Mouse (Mus musculus) kidney, embryonic 14.5 days (tissue): ENCODE measurements around the gene Rufy3. TPM values are rescaled to one million over a fixed set of nuclear protein-coding genes. Genes with fewer than 3 reads are reported as not detected.

ENCODE experiments used
- ATAC-seq: fragments of 200-750 bp; cut with Nextera tagmentation; 2 replicates; pipeline ENCODE4 v1.8.0; 2017; ENCODE audit warnings: moderate number of reproducible peaks, mild to moderate bottlenecking, moderate TSS enrichment, moderate library complexity; ENCODE audit not compliant: low FRiP score, low TSS enrichment
- H3K27ac ChIP-seq: fragments of 300-500 bp; sonication (generic); 2 replicates; pipeline ENCODE4 v1.5.1; 2014; ENCODE audit warnings: low read depth, mild to moderate bottlenecking, low read length, moderate library complexity, mixed read lengths
- H3K27me3 ChIP-seq: fragments of 300-500 bp; sonication (generic); 2 replicates; pipeline ENCODE4 v1.6.1; 2014; ENCODE audit warnings: mild to moderate bottlenecking, low read length; ENCODE audit not compliant: control insufficient read depth, insufficient read depth
- H3K36me3 ChIP-seq: fragments of 300-500 bp; sonication (generic); 2 replicates; pipeline ENCODE4 v1.6.1; 2014; ENCODE audit warnings: low read length, mixed read lengths; ENCODE audit not compliant: control insufficient read depth, insufficient read depth
- H3K4me1 ChIP-seq: fragments of 300-500 bp; sonication (generic); 2 replicates; pipeline ENCODE4 v1.6.1; 2014; ENCODE audit warnings: low read length, mixed read lengths; ENCODE audit not compliant: control insufficient read depth, insufficient read depth
- H3K4me2 ChIP-seq: fragments of 300-500 bp; sonication (generic); replicated peaks from 2 replicates; pipeline ENCODE4 v1.6.1; 2014; ENCODE audit warnings: low read depth, mild to moderate bottlenecking, low read length
- H3K4me3 ChIP-seq: fragments of 300-500 bp; sonication (generic); 2 replicates; pipeline ENCODE4 v1.5.1; 2014; ENCODE audit warnings: mild to moderate bottlenecking, low read length
- H3K9ac ChIP-seq: fragments of 300-500 bp; sonication (generic); 2 replicates; pipeline ENCODE4 v1.6.1; 2014; ENCODE audit warnings: low read depth, mild to moderate bottlenecking, low read length, moderate library complexity
- H3K9me3 ChIP-seq: fragments of 300-500 bp; sonication (generic); 2 replicates; pipeline ENCODE4 v1.6.1; 2016; ENCODE audit warnings: low read length; ENCODE audit not compliant: control insufficient read depth
- WGBS: fragments of 180-500 bp; shearing (Covaris S2); extraction: QIAGEN DNeasy Blood & Tissue Kit; methylation state at CpG from one replicate; pipeline ENCODE4 v1.1.7; 2014; 5-methylcytosine and 5-hydroxymethylcytosine counted together
- polyA plus RNA-seq: library from polyadenylated mRNA; unstranded; fragments of >200 nt; fragmentation: Nextera tagmentation; extraction: Ambion mirVana; gene quantifications from 2 replicates; pipeline ENCODE4 v1.2.1, GENCODE M21; 2014

The Rufy3 gene
- polyA plus RNA-seq, 1 experiment from 2014 or later: 17.7 TPM

GRCm38 (mm10) chr5:88553271-88554085 is 11.4 kb upstream of the Rufy3 start:
- no peaks in the 10 kb centered on the region for H3K36me3 ChIP-seq

GRCm38 (mm10) chr5:88554086-88554886 is 10.6 kb upstream of the Rufy3 start, which contains the start of gene Utp3:
Gene Utp3, plus strand, starts transcription at chr5:88554462.
- Histone ChIP-seq H3K27me3 (no peaks in the 10 kb centered on the region), H3K9me3 (no peaks in the 10 kb centered on the region), H3K4me1 (peaks cover 11% of the 10 kb centered on the region; the same call in 1 of the 2 replicates), H3K4me3 (peak within 1 kb of the TSS; percentile 90), H3K36me3 (no peaks in the 10 kb centered on the region), H3K27ac (peak within 1 kb of the TSS; percentile 94), H3K4me2 (peak within 1 kb of the TSS; percentile 83), H3K9ac (peak within 1 kb of the TSS; percentile 92)
- WGBS: under 1% methylated on average over 72 of the region's 76 CpGs
- peak; percentile 96 for ATAC-seq

More at GRCm38 (mm10) chr5:88553271-88554085, 11.4 kb upstream of the Rufy3 start:
- WGBS: 7% methylated on average over 29 of the region's 29 CpGs
- peak overlapping the region; percentile 90 for H3K4me3 ChIP-seq
- H3K4me2 ChIP-seq: peak overlapping the region; percentile 66
- H3K27ac ChIP-seq: peak overlapping the region; percentile 94
- ATAC-seq: peak; percentile 74
- peaks cover 11% of the 10 kb centered on the region; the same call in 1 of the 2 replicates for H3K4me1 ChIP-seq
- H3K9ac ChIP-seq: peak overlapping the region; percentile 64
- no peaks in the 10 kb centered on the region for H3K27me3 ChIP-seq
- H3K9me3 ChIP-seq: no peaks in the 10 kb centered on the region

- H3K36me3 ChIP-seq: no peaks in the 10 kb centered on the region
- no peak overlapping the region for H3K4me3 ChIP-seq
- H3K9me3 ChIP-seq: no peaks in the 10 kb centered on the region
- no peaks in the 10 kb centered on the region for H3K27me3 ChIP-seq
- no peak overlapping the region for H3K4me2 ChIP-seq
- no peak overlapping the region for H3K9ac ChIP-seq
- H3K27ac ChIP-seq: no peak overlapping the region
- no peak for ATAC-seq
- H3K4me1 ChIP-seq: peaks cover 11% of the 10 kb centered on the region; the same call in 1 of the 2 replicates
- WGBS: 50% methylated on average over 1 of the region's 1 CpGs
These were observed 5.8 kb upstream of the Rufy3 start for GRCm38 (mm10) chr5:88558991-88559390.

GRCm38 (mm10) chr5:88561080-88561814 is 3.6 kb upstream of the Rufy3 start:
- Histone ChIP-seq H3K4me2 (no peak overlapping the region), H3K27me3 (no peaks in the 10 kb centered on the region), H3K4me3 (no peak overlapping the region), H3K9me3 (no peaks in the 10 kb centered on the region), H3K27ac (no peak overlapping the region), H3K36me3 (no peaks in the 10 kb centered on the region), H3K4me1 (peaks cover 1% of the 10 kb centered on the region; the same call in 1 of the 2 replicates), H3K9ac (no peak overlapping the region)
- no peak for ATAC-seq
- 86% methylated on average over 9 of the region's 9 CpGs for WGBS

GRCm38 (mm10) chr5:88562863-88563780 is 1.7 kb upstream of the Rufy3 start:
- 77% methylated on average over 8 of the region's 8 CpGs for WGBS
- H3K9me3 ChIP-seq: no peaks in the 10 kb centered on the region
- no peaks in the 10 kb centered on the region for H3K27me3 ChIP-seq
- no peak overlapping the region for H3K4me2 ChIP-seq
- no peak overlapping the region for H3K9ac ChIP-seq
- H3K36me3 ChIP-seq: no peaks in the 10 kb centered on the region
- H3K4me3 ChIP-seq: no peak overlapping the region
- no peaks in the 10 kb centered on the region for H3K4me1 ChIP-seq
- ATAC-seq: no peak
- H3K27ac ChIP-seq: no peak overlapping the region

- H3K36me3 ChIP-seq: no peaks in the 10 kb centered on the region
- peak overlapping the region; percentile 89 for H3K9ac ChIP-seq
- WGBS: under 1% methylated on average over 47 of the region's 119 CpGs
- peak overlapping the region; percentile 85 for H3K4me3 ChIP-seq
- H3K4me2 ChIP-seq: peak overlapping the region; percentile 72
- no peaks in the 10 kb centered on the region for H3K27me3 ChIP-seq
- H3K9me3 ChIP-seq: no peaks in the 10 kb centered on the region
- H3K27ac ChIP-seq: peak overlapping the region; percentile 84
- no peaks in the 10 kb centered on the region for H3K4me1 ChIP-seq
- ATAC-seq: peak; percentile 75
These were observed 551 bp downstream of the Rufy3 start for GRCm38 (mm10) chr5:88565148-88566033.

- Histone ChIP-seq H3K27me3 (no peaks in the 10 kb centered on the region), H3K36me3 (no peaks in the 10 kb centered on the region), H3K4me3 (peak overlapping the region; percentile 85), H3K4me2 (peak overlapping the region; percentile 72), H3K27ac (peak overlapping the region; percentile 84), H3K4me1 (no peaks in the 10 kb centered on the region), H3K9me3 (no peaks in the 10 kb centered on the region), H3K9ac (peak overlapping the region; percentile 89)
- no peak; the same call in 1 of the 2 replicates for ATAC-seq
- under 1% methylated on average over 14 of the region's 14 CpGs for WGBS
These were observed 1.4 kb downstream of the Rufy3 start for GRCm38 (mm10) chr5:88566034-88566841.
